Mouse (Mus musculus) brown adipose tissue, adult 24 weeks (tissue): ENCODE measurements around the gene Grip2. TPM values are rescaled to one million over a fixed set of nuclear protein-coding genes. Genes with fewer than 3 reads are reported as not detected.

Experiments used
- H3K27ac ChIP-seq: fragments of 200-500 bp; replicated peaks from 2 replicates; pipeline ENCODE4 v1.5.1; 2012; ENCODE audit warnings: low read depth, mild to moderate bottlenecking, low read length
- H3K4me1 ChIP-seq: fragments of 200-500 bp; 2 replicates; pipeline ENCODE4 v1.6.1; 2012; ENCODE audit warnings: low read length, mixed read lengths; ENCODE audit not compliant: control insufficient read depth, insufficient read depth, insufficient read length
- H3K4me3 ChIP-seq: fragments of 200-500 bp; 2 replicates; pipeline ENCODE4 v1.5.1; 2012; ENCODE audit warnings: low read depth, mild to moderate bottlenecking, low read length, moderate library complexity; ENCODE audit not compliant: insufficient read depth
- polyA plus RNA-seq: library from polyadenylated mRNA; stranded (reverse); fragments of >200 nt; gene quantifications from 2 replicates; pipeline ENCODE4 v1.2.4, GENCODE M21; 2012; ENCODE audit not compliant: missing spikeins, insufficient read depth, insufficient read length

Gene Grip2
- polyA plus RNA-seq, 1 experiment, result 0.48 TPM

DNA sequence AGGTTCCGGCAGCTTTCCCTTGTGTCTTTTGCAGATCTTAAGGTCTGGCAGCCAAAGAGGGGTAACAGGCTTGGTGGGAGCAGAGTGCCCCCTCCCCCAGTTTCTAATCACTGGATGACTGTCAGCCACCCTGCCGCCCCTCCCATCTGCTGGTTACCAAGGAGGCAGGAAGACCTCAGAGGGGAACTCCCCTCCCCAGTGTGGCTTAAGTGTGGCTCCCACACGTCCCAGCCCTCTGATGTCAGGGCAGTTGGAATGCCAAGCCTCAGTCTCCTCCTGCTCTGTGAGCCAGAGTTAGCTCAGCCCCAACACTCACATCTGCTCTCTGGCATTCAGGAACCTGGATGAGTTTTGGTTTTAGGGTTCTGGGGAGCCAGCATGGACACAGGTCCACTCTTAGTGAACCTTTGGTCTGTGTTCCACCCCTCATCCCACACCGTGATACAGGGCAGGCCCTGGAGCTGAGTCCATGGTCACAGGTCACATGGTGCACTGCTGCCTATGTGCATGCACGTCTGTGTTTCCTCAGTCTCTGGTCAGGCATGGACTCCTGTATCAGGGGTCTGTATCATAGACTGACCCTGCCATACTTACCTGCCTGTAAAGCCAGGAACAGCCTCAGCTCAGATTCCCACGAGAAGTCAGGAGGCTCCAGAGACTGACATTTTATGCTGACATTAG lies 98.0 kb downstream of the Grip2 start:
- no peak overlapping the region for H3K4me3 ChIP-seq
- H3K27ac ChIP-seq, result peak overlapping the region; percentile 68
- peaks cover 34% of the 10 kb centered on the region for H3K4me1 ChIP-seq

DNA sequence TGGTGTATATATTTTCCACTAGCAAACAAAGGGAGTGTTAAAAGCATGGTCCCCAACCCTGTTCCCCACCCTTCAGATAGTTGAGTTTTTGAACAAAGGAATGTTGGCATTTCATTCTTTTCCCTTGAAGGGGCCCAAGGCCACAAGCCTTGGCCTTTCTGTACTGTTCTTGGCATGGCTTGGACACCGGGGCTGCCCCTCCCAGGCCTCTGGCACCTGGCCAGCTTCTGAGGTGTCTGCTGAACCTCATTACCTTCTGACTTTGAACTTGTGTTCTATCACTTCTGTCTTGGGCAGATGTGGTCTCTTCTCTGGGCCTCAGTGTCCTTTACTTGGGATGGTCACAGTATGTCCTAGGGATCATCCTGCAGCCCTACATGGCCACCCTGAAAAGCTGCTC lies 99.7 kb downstream of the Grip2 start:
- Histone ChIP-seq H3K4me3 (no peak overlapping the region), H3K27ac (peak overlapping the region; percentile 52; the same call in 1 of the 2 replicates), H3K4me1 (peaks cover 35% of the 10 kb centered on the region)

DNA sequence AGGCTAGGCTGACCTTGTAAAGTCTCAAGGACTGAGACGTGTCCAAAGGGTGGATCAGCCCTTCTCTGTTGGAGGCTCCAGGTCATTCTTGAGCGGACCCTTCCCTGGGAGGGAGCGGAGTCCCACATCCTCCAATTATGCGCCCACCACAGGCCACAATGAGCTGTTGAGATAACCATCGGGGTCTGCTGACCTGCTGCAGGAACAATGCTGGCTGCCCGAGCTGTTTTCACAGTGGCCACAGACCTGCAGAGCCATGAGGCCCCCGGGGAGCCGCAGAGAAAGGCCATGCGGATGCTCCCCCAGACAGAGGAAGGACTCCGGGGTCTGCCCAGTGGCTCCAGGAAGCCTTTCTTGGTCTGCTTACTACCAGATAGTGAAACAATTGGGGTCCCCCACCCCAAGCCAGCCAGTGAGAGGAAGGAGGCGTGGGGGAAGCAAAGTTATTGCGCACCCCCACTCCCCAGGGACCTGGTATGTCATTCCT lies 105.8 kb downstream of the Grip2 start:
- Histone ChIP-seq H3K27ac (no peak overlapping the region), H3K4me1 (peaks cover 41% of the 10 kb centered on the region), H3K4me3 (no peak overlapping the region)

DNA sequence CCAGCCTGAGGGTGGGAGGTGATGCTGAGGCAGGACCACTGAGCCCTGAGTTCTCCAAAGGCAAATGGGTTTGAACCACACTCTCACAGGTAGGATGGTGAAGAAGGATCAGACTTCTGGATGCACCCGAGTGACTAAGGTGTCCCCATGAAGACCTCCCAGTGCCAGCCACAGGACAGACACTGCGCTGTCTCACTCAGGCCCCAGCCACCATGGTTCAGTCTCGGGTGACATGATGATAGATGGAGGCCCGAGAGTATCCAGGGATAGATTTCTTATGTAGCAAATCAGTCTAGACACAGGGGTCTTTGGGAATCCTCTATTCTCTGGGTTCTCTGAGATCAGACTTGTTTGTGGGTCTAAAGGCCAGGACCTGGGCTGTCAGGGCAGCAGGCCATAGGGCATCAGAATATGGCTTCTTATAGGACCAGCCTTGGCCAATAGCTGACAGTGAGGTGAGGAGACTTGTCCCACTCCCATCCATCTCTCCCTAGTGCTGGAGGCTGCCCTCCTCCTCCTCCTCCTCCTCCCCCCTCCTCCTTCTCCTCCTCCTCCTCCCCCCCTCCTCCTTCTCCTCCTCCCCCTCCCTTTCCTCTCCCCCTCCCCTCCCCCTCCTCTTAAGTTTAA lies 106.3 kb downstream of the Grip2 start:
- Histone ChIP-seq H3K27ac (peak overlapping the region; percentile 76), H3K4me1 (peaks cover 45% of the 10 kb centered on the region), H3K4me3 (no peak overlapping the region)

DNA sequence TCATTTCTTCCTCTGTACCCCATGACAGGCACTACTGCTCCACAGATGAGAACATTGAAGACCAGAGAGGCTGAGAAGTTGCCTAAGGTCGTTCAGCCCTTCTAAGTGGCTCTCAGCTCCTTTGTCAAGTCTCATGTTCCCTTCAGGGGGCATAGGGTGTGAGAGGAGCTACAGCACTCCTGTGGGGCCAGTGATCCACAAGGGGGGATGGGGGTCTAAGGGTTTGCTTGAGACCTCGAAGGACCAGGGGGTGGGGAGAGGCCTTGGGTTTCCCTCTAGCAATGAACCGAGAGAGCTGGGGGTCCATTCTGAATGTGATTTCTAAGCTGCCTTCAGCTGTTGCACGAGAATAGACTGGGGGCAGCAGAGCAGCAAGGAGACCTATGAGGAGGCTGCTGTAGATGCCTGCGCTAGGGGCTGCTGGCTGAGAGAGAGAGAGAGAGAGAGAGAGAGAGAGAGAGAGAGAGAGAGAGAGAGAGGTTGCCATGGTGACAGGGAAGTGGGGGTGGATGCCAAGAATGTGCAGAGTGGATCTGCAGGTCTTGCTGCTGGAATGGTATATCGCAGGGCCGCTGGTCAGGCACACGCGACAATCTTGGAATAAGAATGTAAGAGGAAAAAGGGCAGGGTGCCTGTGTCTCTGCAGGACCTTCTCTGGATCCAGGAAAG lies 107.1 kb downstream of the Grip2 start:
- Histone ChIP-seq H3K4me3 (no peak overlapping the region), H3K4me1 (peaks cover 51% of the 10 kb centered on the region), H3K27ac (peak overlapping the region; percentile 76)

GRCm38 (mm10) chr6:91719042-91719747 lies 107.9 kb downstream of the Grip2 start:
- Histone ChIP-seq H3K4me1 (peaks cover 53% of the 10 kb centered on the region), H3K4me3 (no peak overlapping the region), H3K27ac (peak overlapping the region; percentile 28)

DNA sequence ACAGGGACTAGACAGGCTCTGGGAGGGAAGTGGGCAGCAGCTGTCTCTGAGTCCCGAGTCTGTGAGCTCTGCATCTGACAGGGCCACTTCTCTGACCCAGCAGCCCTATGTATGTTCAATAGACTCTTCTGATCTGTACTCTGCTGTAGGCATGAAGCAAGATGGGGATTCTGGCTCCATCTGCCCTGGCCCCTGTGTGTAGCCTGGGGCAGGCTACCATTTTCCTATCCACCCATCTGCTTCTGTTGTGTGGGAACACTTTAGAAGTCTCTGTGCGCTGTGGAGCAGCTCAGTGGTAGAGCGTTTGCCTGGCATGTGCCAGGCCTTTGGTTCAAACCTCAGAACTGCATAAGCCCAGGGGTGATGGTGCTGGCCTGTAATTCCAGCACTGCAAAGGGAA lies 108.4 kb downstream of the Grip2 start:
- H3K27ac ChIP-seq, result peak overlapping the region; percentile 28
- no peak overlapping the region for H3K4me3 ChIP-seq
- H3K4me1 ChIP-seq, result peaks cover 56% of the 10 kb centered on the region

GRCm38 (mm10) chr6:91718067-91718466 lies 109.0 kb downstream of the Grip2 start:
- peaks cover 58% of the 10 kb centered on the region for H3K4me1 ChIP-seq
- H3K4me3 ChIP-seq, result no peak overlapping the region
- 0 out of 2 replicates have a peak overlapping the region, but pooled peaks have one; percentile 28 for H3K27ac ChIP-seq

- peaks cover 64% of the 10 kb centered on the region for H3K4me1 ChIP-seq
- no peak overlapping the region for H3K4me3 ChIP-seq
- peak overlapping the region; percentile 74 for H3K27ac ChIP-seq
Measured at GRCm38 (mm10) chr6:91715988-91716810, 110.9 kb downstream of the Grip2 start.

GRCm38 (mm10) chr6:91715023-91715422 lies 112.0 kb downstream of the Grip2 start:
- H3K4me1 ChIP-seq, result peaks cover 62% of the 10 kb centered on the region
- H3K4me3 ChIP-seq, result no peak overlapping the region
- H3K27ac ChIP-seq, result peak overlapping the region; percentile 74

- peaks cover 47% of the 10 kb centered on the region for H3K4me1 ChIP-seq
- H3K4me3 ChIP-seq, result no peak overlapping the region
- peak overlapping the region; percentile 69 for H3K27ac ChIP-seq
Measured at GRCm38 (mm10) chr6:91713370-91713896, 113.6 kb downstream of the Grip2 start.

DNA sequence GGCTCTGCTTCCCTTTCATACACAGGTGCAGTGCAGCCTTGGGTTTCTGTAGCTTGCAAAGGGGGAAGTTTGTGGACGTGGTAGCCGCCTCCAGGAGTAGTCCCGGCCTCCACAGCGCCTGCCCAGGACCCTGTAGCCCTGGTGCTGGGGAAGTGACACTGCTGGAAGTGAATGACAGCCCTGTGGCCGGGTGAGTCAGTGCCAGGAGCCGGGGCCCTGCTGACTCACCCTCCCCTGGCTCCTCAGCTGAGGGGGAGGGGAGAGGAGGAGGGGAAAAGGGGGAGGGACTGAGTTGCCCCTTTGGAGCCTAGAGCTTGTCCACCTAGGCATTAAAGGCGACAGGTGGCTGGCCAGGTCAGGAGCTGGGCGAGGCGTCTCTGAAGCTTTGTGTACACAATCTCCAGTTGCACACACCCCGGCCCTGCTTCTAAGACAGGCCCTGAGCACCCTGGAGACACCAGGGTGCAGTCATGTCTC lies 114.2 kb downstream of the Grip2 start:
- Histone ChIP-seq H3K4me1 (peaks cover 42% of the 10 kb centered on the region), H3K4me3 (no peak overlapping the region), H3K27ac (peak overlapping the region; percentile 69)

DNA sequence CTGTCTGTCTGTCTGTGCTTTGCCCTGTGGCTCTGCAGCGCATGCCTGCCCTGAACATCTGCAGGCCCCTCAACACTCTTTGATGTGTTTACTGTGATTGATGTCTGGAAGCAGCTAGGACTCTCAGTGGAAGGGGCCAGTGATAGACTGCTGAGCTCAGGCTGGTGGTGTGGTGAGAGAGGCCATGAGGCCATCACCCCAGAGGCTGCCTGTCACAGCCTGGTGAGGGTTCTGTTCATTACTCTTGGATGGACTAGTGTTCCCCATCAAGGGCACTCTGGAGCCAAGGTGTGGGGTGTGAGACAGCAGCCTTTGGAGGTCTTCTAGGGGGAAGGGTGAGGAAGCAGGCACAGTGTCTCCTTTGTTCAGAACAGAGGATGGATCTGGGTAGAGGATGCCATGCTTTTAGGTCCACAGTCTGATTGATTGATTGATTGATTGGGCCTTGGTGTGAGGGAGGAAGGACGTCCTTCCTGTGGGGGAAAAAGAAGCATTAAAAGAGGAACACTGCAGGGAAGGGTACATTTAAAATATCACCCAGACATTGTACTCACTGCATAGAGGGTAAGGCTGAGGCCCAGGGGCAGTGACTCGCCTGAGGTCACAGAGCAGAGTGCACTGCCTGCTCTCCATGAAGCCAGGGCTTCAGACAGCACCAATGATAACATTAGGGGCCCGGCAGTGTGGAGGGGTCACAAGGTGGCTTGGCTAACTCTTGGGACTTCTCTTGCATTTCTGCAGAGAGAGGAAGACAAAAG lies 114.8 kb downstream of the Grip2 start:
- Histone ChIP-seq H3K4me3 (no peak overlapping the region), H3K4me1 (peaks cover 41% of the 10 kb centered on the region), H3K27ac (peak overlapping the region; percentile 73)
